In the genomic region with DNA sequence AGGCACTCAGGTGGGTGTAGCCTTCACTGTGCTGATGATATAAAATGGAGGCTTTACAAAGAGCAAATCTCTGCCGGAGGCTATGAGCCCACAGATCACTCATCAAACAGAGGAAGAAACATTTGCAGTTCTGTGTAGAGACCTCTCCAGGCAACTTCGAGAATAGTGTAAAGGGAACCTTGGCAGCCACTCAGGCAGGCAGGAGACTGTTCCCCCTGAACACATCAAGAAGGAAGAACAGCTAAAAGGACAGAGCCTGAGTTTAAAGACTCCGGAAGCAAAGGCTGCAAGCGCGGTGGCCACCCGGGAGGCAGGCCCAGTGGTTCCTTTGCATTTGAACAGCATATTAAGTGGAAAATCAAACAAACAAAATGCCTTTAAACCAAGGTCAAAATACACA, we compare ENCODE assay signal across 8 mouse cellular contexts. TPM values are rescaled to one million over a fixed set of nuclear protein-coding genes. Genes with fewer than 3 reads are reported as not detected.
A peak's percentile ranks its signal among the peaks of the same experiment; 100 is the strongest.
DNase-seq lines count a peak whose midpoint lies in the region; ATAC-seq and TF ChIP-seq lines count a peak whose summit lies in the region.

No protein-coding gene starts in this region.

- peak overlapping the region; percentile 82 for H3K4me2 ChIP-seq in embryonic facial prominence, embryonic 13.5 days
- H3K4me2 ChIP-seq in hindbrain, embryonic 16.5 days (ENCODE audit: low read length): peak overlapping the region; percentile 81
- H3K4me2 ChIP-seq in liver, embryonic 15.5 days: peak overlapping the region; percentile 81
- H3K4me2 ChIP-seq in neural tube, embryonic 15.5 days: peak overlapping the region; percentile 79

- H3K27me3 ChIP-seq in ES-Bruce4 (ENCODE audit: control insufficient read depth, insufficient read depth, low read length, poor library complexity, severe bottlenecking): no peaks in the 10 kb centered on the region
- H3K27me3 ChIP-seq in embryonic facial prominence, embryonic 13.5 days: peaks cover 9% of the 10 kb centered on the region
- no peaks in the 10 kb centered on the region for H3K27me3 ChIP-seq in hindbrain, embryonic 16.5 days (replicated peaks; ENCODE audit: control insufficient read depth, insufficient read depth, low read length)
- H3K27me3 ChIP-seq in liver, embryonic 15.5 days: peaks cover 54% of the 10 kb centered on the region
- no peaks in the 10 kb centered on the region for H3K27me3 ChIP-seq in neural tube, embryonic 15.5 days (replicated peaks)

- peak overlapping the region; percentile 69 for H3K4me3 ChIP-seq in ES-Bruce4 (ENCODE audit: low read depth, low read length)
- peak overlapping the region; percentile 67 for H3K4me3 ChIP-seq in embryonic facial prominence, embryonic 13.5 days
- H3K4me3 ChIP-seq in hindbrain, embryonic 16.5 days (ENCODE audit: low read length): peak overlapping the region; percentile 72
- peak overlapping the region; percentile 71 for H3K4me3 ChIP-seq in liver, embryonic 15.5 days (replicated peaks)
- H3K4me3 ChIP-seq in neural tube, embryonic 15.5 days (replicated peaks): peak overlapping the region; percentile 54

- no peak for ATAC-seq in embryonic facial prominence, embryonic 13.5 days (ENCODE audit: insufficient number of reproducible peaks, insufficient read depth, low FRiP score, low TSS enrichment, low read depth)
- ATAC-seq in hindbrain, embryonic 16.5 days: no peak
- ATAC-seq in liver, embryonic 15.5 days (ENCODE audit: insufficient read depth): no peak
- ATAC-seq in neural tube, embryonic 15.5 days (ENCODE audit: low FRiP score): no peak

- under 1% methylated on average over 6 of the region's 6 CpGs for WGBS in embryonic facial prominence, embryonic 13.5 days
- WGBS in hindbrain, embryonic 16.5 days: 1% methylated on average over 6 of the region's 6 CpGs
- 7% methylated on average over 6 of the region's 6 CpGs for WGBS in liver, embryonic 15.5 days (ENCODE audit: insufficient replicate concordance)
- WGBS in neural tube, embryonic 15.5 days: 0% methylated on average over 6 of the region's 6 CpGs

- no peaks in the 10 kb centered on the region for H3K36me3 ChIP-seq in ES-Bruce4 (ENCODE audit: control insufficient read depth, insufficient read depth, low read length, poor library complexity, severe bottlenecking)
- H3K36me3 ChIP-seq in embryonic facial prominence, embryonic 13.5 days: no peaks in the 10 kb centered on the region
- H3K36me3 ChIP-seq in hindbrain, embryonic 16.5 days (ENCODE audit: control insufficient read depth, insufficient read depth, low read length): no peaks in the 10 kb centered on the region
- H3K36me3 ChIP-seq in liver, embryonic 15.5 days (replicated peaks): no peaks in the 10 kb centered on the region
- H3K36me3 ChIP-seq in neural tube, embryonic 15.5 days: no peaks in the 10 kb centered on the region

- H3K9me3 ChIP-seq in ES-Bruce4 (replicated peaks; ENCODE audit: control insufficient read depth, insufficient read depth, low read length, poor library complexity, severe bottlenecking): no peaks in the 10 kb centered on the region
- no peaks in the 10 kb centered on the region for H3K9me3 ChIP-seq in embryonic facial prominence, embryonic 13.5 days
- H3K9me3 ChIP-seq in hindbrain, embryonic 16.5 days (ENCODE audit: control insufficient read depth, low read length): no peaks in the 10 kb centered on the region
- no peaks in the 10 kb centered on the region for H3K9me3 ChIP-seq in liver, embryonic 15.5 days (replicated peaks)
- H3K9me3 ChIP-seq in neural tube, embryonic 15.5 days (replicated peaks): no peaks in the 10 kb centered on the region

- peak overlapping the region; percentile 82 for H3K27ac ChIP-seq in ES-Bruce4 (ENCODE audit: insufficient read depth, low read length)
- no peak overlapping the region for H3K27ac ChIP-seq in embryonic facial prominence, embryonic 13.5 days
- peak overlapping the region; percentile 55; the same call in 1 of the 2 replicates for H3K27ac ChIP-seq in hindbrain, embryonic 16.5 days (ENCODE audit: low read depth, low read length)
- no peak overlapping the region for H3K27ac ChIP-seq in liver, embryonic 15.5 days (replicated peaks)
- peak overlapping the region; percentile 56; the same call in 1 of the 2 replicates for H3K27ac ChIP-seq in neural tube, embryonic 15.5 days (replicated peaks)

- TF ChIP-seq POLR2A in ES-Bruce4 (IDR thresholded peaks at IDR 0.05; ENCODE audit: insufficient read depth, low read length): no peak

- TF ChIP-seq EP300 in ES-Bruce4 (IDR thresholded peaks at IDR 0.05; ENCODE audit: insufficient read depth, low read depth, low read length): peak; percentile 96

- no peak overlapping the region for H3K9ac ChIP-seq in ES-Bruce4 (ENCODE audit: low read depth, poor library complexity, severe bottlenecking)
- H3K9ac ChIP-seq in embryonic facial prominence, embryonic 13.5 days: peak overlapping the region; percentile 65
- peak overlapping the region; percentile 79 for H3K9ac ChIP-seq in hindbrain, embryonic 16.5 days (ENCODE audit: low read depth, low read length)
- no peak overlapping the region for H3K9ac ChIP-seq in liver, embryonic 15.5 days
- H3K9ac ChIP-seq in neural tube, embryonic 15.5 days (replicated peaks): peak overlapping the region; percentile 71

- TF ChIP-seq CTCF in ES-Bruce4 (IDR thresholded peaks at IDR 0.05; ENCODE audit: low read depth, low read length): no peak

- peaks cover 8% of the 10 kb centered on the region for H3K4me1 ChIP-seq in ES-Bruce4 (ENCODE audit: control insufficient read depth, insufficient read depth, low read length)
- peaks cover 51% of the 10 kb centered on the region for H3K4me1 ChIP-seq in embryonic facial prominence, embryonic 13.5 days
- peaks cover 31% of the 10 kb centered on the region for H3K4me1 ChIP-seq in hindbrain, embryonic 16.5 days (ENCODE audit: control insufficient read depth, insufficient read depth, low read depth, low read length)
- peaks cover 55% of the 10 kb centered on the region for H3K4me1 ChIP-seq in liver, embryonic 15.5 days (replicated peaks)
- H3K4me1 ChIP-seq in neural tube, embryonic 15.5 days: peaks cover 57% of the 10 kb centered on the region

- peak; percentile 15 to 27 for DNase-seq in frontal cortex, postnatal 14 days (ENCODE audit: low spot score in 2 of 2)
- no peak for DNase-seq in frontal cortex, postnatal 25 days (ENCODE audit: low spot score in 2 of 2)
- DNase-seq in yolk sac, embryonic 10.5 days (ENCODE audit: low spot score): no peak

RNA-seq across cellular contexts. Expression of a gene that starts 2.2 kb away (rescaled TPM):
- polyA plus RNA-seq in ES-Bruce4 (2011; ENCODE audit: insufficient read depth, insufficient read length, low read depth, missing spikeins): 55.8 and 58.2 TPM in 2 replicates
- 68.2 and 73.0 TPM in 2 replicates for polyA plus RNA-seq in embryonic facial prominence, embryonic 13.5 days (2015; fragmentation: Nextera tagmentation; extraction: Ambion mirVana)
- polyA plus RNA-seq in hindbrain, embryonic 16.5 days (2015; fragmentation: Nextera tagmentation; extraction: Ambion mirVana): 70.7 and 90.1 TPM in 2 replicates
- 21.1 and 22.2 TPM in 2 replicates for polyA plus RNA-seq in liver, embryonic 15.5 days (2015; fragmentation: Nextera tagmentation; extraction: Ambion mirVana)
- 98.3 and 98.4 TPM in 2 replicates for polyA plus RNA-seq in neural tube, embryonic 15.5 days (2015; fragmentation: Nextera tagmentation; extraction: Ambion mirVana)

Comparison
In these comparisons a context has a peak if more than half of its experiments do, and no peak if none do; other contexts are left out.
1. DNase-seq: peak in frontal cortex, postnatal 14 days (2 of 2); none in frontal cortex, postnatal 25 days (0 of 2) and yolk sac, embryonic 10.5 days (single experiment).
2. H3K27ac ChIP-seq: peak in ES-Bruce4 (single experiment), hindbrain, embryonic 16.5 days (single experiment) and neural tube, embryonic 15.5 days (single experiment); none in embryonic facial prominence, embryonic 13.5 days (single experiment) and liver, embryonic 15.5 days (single experiment).
3. H3K9ac ChIP-seq: peak in embryonic facial prominence, embryonic 13.5 days (single experiment), hindbrain, embryonic 16.5 days (single experiment) and neural tube, embryonic 15.5 days (single experiment); none in ES-Bruce4 (single experiment) and liver, embryonic 15.5 days (single experiment).
4. Peak in every context shown above with its lines, with median percentiles within 50 percentile points of each other: H3K4me3 ChIP-seq and H3K4me2 ChIP-seq.